In genomic region chr2:132710488-132710887, GRCm38 (mm10) we compare ENCODE assay signal across 19 mouse cellular contexts.
"Had no signal": no experiment of that assay in that cellular context is flagged by ENCODE, and none has a peak within 500 bp of the region (broad histone marks: within the 10 kb centered on the region; RNA-seq: fewer than 3 reads in every experiment).

No protein-coding gene starts in this region.

- DNase-seq: kidney, adult 2 months; kidney, postnatal 10 days; kidney, postnatal 36 days; left cerebral cortex, postnatal 4 days; liver, postnatal 0 days; lung, postnatal 10 days; lung, postnatal 36 days; retina, postnatal 1 day; thymus, adult 18-20 months; thymus, postnatal 36 days had no signal

- ATAC-seq: liver, postnatal 0 days; midbrain, embryonic 13.5 days had no signal

- H3K36me3 ChIP-seq: kidney, embryonic 15.5 days; lung, embryonic 15.5 days; midbrain, embryonic 10.5 days; midbrain, embryonic 13.5 days had no signal

- H3K4me3 ChIP-seq: kidney, embryonic 15.5 days; limb, embryonic 12.5 days; limb, embryonic 15.5 days; lung, embryonic 15.5 days; megakaryocyte, embryonic 14.5 days; midbrain, embryonic 10.5 days; midbrain, embryonic 13.5 days; neural tube, embryonic 12.5 days had no signal

- H3K27ac ChIP-seq: kidney, embryonic 15.5 days; limb, embryonic 12.5 days; limb, embryonic 15.5 days; liver, embryonic 14.5 days; lung, embryonic 15.5 days; midbrain, embryonic 10.5 days; midbrain, embryonic 13.5 days; neural tube, embryonic 12.5 days had no signal
